ENCODE assay signal across 20 mouse cellular contexts in genomic region chr8:76793891-76794290, GRCm38 (mm10).
A peak's percentile ranks its signal among the peaks of the same experiment; 100 is the strongest.
DNase-seq lines count a peak whose midpoint lies in the region; ATAC-seq and TF ChIP-seq lines count a peak whose summit lies in the region.
"Had no signal": no experiment of that assay in that cellular context is flagged by ENCODE, and none has a peak within 500 bp of the region (broad histone marks: within the 10 kb centered on the region; RNA-seq: fewer than 3 reads in every experiment).

No protein-coding gene starts in this region.

- H3K4me1 ChIP-seq in heart, embryonic 12.5 days (replicated peaks), result no peaks in the 10 kb centered on the region
- no peaks in the 10 kb centered on the region for H3K4me1 ChIP-seq in MEL (ENCODE audit: control insufficient read depth in 1 of 2, insufficient read depth in 2 of 2, low read length in 2 of 2)
- H3K4me1 ChIP-seq in liver, embryonic 13.5 days (replicated peaks), result 0 out of 2 replicates have a peak, but pooled peaks cover 3% of the 10 kb centered on the region
- H3K4me1 ChIP-seq: midbrain, embryonic 12.5 days; neural tube, embryonic 12.5 days had no signal

- no peak overlapping the region for H3K9ac ChIP-seq in heart, embryonic 12.5 days
- H3K9ac ChIP-seq in MEL (ENCODE audit: control insufficient read depth, low read depth, low read length, poor library complexity, severe bottlenecking), result no peak overlapping the region
- no peak overlapping the region for H3K9ac ChIP-seq in liver, embryonic 13.5 days
- H3K9ac ChIP-seq: midbrain, embryonic 12.5 days; neural tube, embryonic 12.5 days had no signal

- no peak overlapping the region for H3K4me3 ChIP-seq in heart, embryonic 12.5 days
- no peak overlapping the region for H3K4me3 ChIP-seq in MEL (ENCODE audit: control insufficient read depth in 1 of 2, insufficient read depth in 1 of 2, low read depth in 2 of 2, low read length in 2 of 2)
- no peak overlapping the region for H3K4me3 ChIP-seq in liver, embryonic 13.5 days (replicated peaks)
- H3K4me3 ChIP-seq: midbrain, embryonic 12.5 days; neural tube, embryonic 12.5 days had no signal

- no peak for TF ChIP-seq RAD21 in MEL (IDR thresholded peaks at IDR 0.05; ENCODE audit: low read depth, low read length)

- intact Hi-C loops in left cerebral cortex, postnatal 25 days (cut with DNase I), result no loop called here

- 35% methylated on average over 3 of the region's 3 CpGs for WGBS in heart, embryonic 12.5 days
- WGBS in liver, embryonic 13.5 days (ENCODE audit: insufficient replicate concordance), result 31% methylated on average over 3 of the region's 3 CpGs

- no peaks in the 10 kb centered on the region for H3K27me3 ChIP-seq in heart, embryonic 12.5 days (replicated peaks)
- no peaks in the 10 kb centered on the region for H3K27me3 ChIP-seq in MEL (ENCODE audit: control insufficient read depth in 1 of 2, insufficient read depth in 2 of 2, low read length in 2 of 2)
- no peaks in the 10 kb centered on the region for H3K27me3 ChIP-seq in liver, embryonic 13.5 days
- H3K27me3 ChIP-seq: midbrain, embryonic 12.5 days; neural tube, embryonic 12.5 days had no signal

- no peaks in the 10 kb centered on the region for H3K9me3 ChIP-seq in heart, embryonic 12.5 days (replicated peaks)
- no peaks in the 10 kb centered on the region for H3K9me3 ChIP-seq in MEL (replicated peaks; ENCODE audit: insufficient read depth, low read length)
- no peaks in the 10 kb centered on the region for H3K9me3 ChIP-seq in liver, embryonic 13.5 days (replicated peaks)
- H3K9me3 ChIP-seq: midbrain, embryonic 12.5 days; neural tube, embryonic 12.5 days had no signal

- no peak for TF ChIP-seq CTCF in MEL (IDR thresholded peaks at IDR 0.05 in 2 of 3, conservative IDR thresholded peaks at IDR 0.05 in 1 of 3; ENCODE audit: control insufficient read depth in 1 of 3, insufficient read depth in 1 of 3, low read depth in 2 of 3, low read length in 3 of 3, poor library complexity in 1 of 3, severe bottlenecking in 1 of 3)

- no peaks in the 10 kb centered on the region for H3K79me2 ChIP-seq in MEL (ENCODE audit: control insufficient read depth, insufficient read depth, low read length, poor library complexity)

- ATAC-seq in heart, embryonic 12.5 days (ENCODE audit: insufficient number of reproducible peaks, low FRiP score), result peak; percentile 94
- peak; percentile 97 for ATAC-seq in liver, embryonic 13.5 days (ENCODE audit: low read depth)
- ATAC-seq: forebrain, embryonic 14.5 days had no signal

- no peak overlapping the region for H3K4me2 ChIP-seq in heart, embryonic 12.5 days
- H3K4me2 ChIP-seq in liver, embryonic 13.5 days, result no peak overlapping the region
- H3K4me2 ChIP-seq: midbrain, embryonic 12.5 days; neural tube, embryonic 12.5 days had no signal

- no peaks in the 10 kb centered on the region for H3K36me3 ChIP-seq in heart, embryonic 12.5 days
- no peaks in the 10 kb centered on the region for H3K36me3 ChIP-seq in MEL (ENCODE audit: control insufficient read depth in 1 of 2, insufficient read depth in 2 of 2, low read length in 2 of 2)
- H3K36me3 ChIP-seq in liver, embryonic 13.5 days, result no peaks in the 10 kb centered on the region
- H3K36me3 ChIP-seq: midbrain, embryonic 12.5 days; neural tube, embryonic 12.5 days had no signal

- TF ChIP-seq POLR2A in MEL (IDR thresholded peaks at IDR 0.05; ENCODE audit: control insufficient read depth in 1 of 2, insufficient read depth in 1 of 2, low read depth in 1 of 2, low read length in 2 of 2, poor library complexity in 1 of 2), result no peak

- TF ChIP-seq EP300 in MEL (IDR thresholded peaks at IDR 0.05; ENCODE audit: low read depth in 1 of 2, low read length in 2 of 2), result no peak

- DNase-seq in heart, adult 9 months (ENCODE audit: low spot score in 2 of 2), result no peak
- no peak for DNase-seq in MEL (ENCODE audit: low read depth, low spot score)
- peak; percentile 19 for DNase-seq in c-Kit-positive CD71-positive TER-119-positive erythroid progenitor cells, embryonic 14.5 days (ENCODE audit: low spot score)
- DNase-seq in liver, embryonic 13.5 days, result peak; percentile 60
- no peak for DNase-seq in kidney, adult 18-20 months
- DNase-seq in left cerebral cortex, postnatal 25 days (ENCODE audit: low spot score in 2 of 2), result no peak
- DNase-seq: adrenal gland, postnatal 14 days; cerebellum, adult 11 months; cerebellum, adult 9-11 months; gastrocnemius, postnatal 14 days; heart, adult 11 months; kidney, adult 8-10 months; kidney, postnatal 10 days; lung, adult 18-20 months; lung, postnatal 10 days; right cerebral cortex, postnatal 14 days had no signal

- H3K27ac ChIP-seq in heart, embryonic 12.5 days (ENCODE audit: poor library complexity, severe bottlenecking), result no peak overlapping the region
- H3K27ac ChIP-seq in MEL (ENCODE audit: control insufficient read depth, low read depth, low read length), result no peak overlapping the region
- H3K27ac ChIP-seq in liver, embryonic 13.5 days, result no peak overlapping the region
- H3K27ac ChIP-seq: midbrain, embryonic 12.5 days; neural tube, embryonic 12.5 days had no signal

TF ChIP-seq in MEL, 35 proteins besides CTCF, POLR2A, EP300 and RAD21:
- no peak for TF ChIP-seq TBP (IDR thresholded peaks at IDR 0.05; ENCODE audit: low read depth, low read length)
- TF ChIP-seq TAL1 (IDR thresholded peaks at IDR 0.05; ENCODE audit: low read length), result peak; percentile 56
- TF ChIP-seq TCF12 (IDR thresholded peaks at IDR 0.05; ENCODE audit: low read depth, low read length), result peak; percentile 57; the same call in 1 of the 2 replicates
- no peak for TF ChIP-seq CHD2 (IDR thresholded peaks at IDR 0.05; ENCODE audit: low read length)

Comparison
In these comparisons a context has a peak if more than half of its experiments do, and no peak if none do; other contexts are left out.
1. DNase-seq: peak in c-Kit-positive CD71-positive TER-119-positive erythroid progenitor cells, embryonic 14.5 days (single experiment) and liver, embryonic 13.5 days (single experiment); none in heart, adult 9 months (0 of 2), MEL (single experiment), kidney, adult 18-20 months (single experiment) and left cerebral cortex, postnatal 25 days (0 of 2).